Mouse (Mus musculus): ENCODE measurements around the gene Insyn1.

The Insyn1 gene

GRCm38 (mm10) chr9:58487076-58487475, 1.3 kb upstream of the Insyn1 start:
- DNase-seq (ENCODE audit: low spot score), result no peak

DNA sequence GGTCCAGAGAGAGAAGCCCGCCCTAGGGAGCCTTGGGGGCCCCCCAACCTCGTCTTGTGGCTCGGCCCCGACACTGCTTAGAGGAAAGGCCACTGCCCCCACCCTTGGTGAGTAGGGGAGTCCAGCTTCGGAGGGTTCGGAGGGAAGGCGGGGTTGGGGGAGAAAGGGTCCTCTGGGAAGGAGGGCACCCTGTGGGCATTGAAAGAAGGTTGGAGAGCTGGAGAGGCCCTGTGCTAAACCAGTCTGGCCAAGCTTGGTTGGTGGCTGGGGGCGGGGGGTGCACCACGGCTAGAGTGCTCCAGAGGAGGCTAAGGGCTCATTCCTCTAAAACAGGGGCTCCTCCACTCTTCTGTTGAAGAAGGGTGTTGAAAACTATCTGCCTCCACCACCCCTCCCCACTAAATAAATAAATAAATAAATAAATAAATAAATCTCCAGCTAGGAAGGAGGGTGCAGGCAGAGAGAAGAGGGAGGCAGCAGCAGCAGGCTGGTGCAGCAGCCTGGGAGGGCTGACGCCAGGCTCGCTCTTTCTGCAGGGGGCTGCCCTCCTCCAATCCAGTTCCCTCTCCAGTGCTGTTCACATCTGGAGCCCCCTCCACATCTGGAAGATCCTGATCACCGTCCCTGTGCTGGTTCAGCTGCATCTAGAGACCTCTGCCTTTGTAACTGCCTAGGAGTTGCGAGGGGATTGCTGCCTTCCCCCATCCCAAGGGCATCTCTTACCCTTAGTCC, 896 bp downstream of the Insyn1 start:
- peak; percentile 54 for DNase-seq (ENCODE audit: low spot score)

DNA sequence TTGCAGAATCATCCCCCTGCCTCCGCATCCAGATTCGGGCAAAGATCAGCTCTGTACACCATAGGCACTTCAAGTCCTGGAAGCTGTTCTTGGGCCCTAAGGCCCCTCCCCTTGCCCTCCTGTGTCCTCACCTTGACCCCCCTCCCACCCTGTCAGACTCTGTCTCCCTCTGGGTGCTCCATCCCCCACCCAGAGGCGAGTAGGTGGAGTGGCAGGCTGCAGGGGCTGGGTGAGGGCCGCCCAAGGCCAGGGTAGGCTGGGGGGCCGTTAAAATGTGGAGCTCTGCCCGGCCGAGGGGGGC, 1.4 kb downstream of the Insyn1 start:
- DNase-seq (ENCODE audit: low spot score), result no peak

GRCm38 (mm10) chr9:58490391-58490790, 2.0 kb downstream of the Insyn1 start:
- no peak for DNase-seq (ENCODE audit: low spot score)

- DNase-seq (ENCODE audit: low spot score), result no peak
These were observed 6.6 kb downstream of the Insyn1 start for GRCm38 (mm10) chr9:58495035-58495434.

DNA sequence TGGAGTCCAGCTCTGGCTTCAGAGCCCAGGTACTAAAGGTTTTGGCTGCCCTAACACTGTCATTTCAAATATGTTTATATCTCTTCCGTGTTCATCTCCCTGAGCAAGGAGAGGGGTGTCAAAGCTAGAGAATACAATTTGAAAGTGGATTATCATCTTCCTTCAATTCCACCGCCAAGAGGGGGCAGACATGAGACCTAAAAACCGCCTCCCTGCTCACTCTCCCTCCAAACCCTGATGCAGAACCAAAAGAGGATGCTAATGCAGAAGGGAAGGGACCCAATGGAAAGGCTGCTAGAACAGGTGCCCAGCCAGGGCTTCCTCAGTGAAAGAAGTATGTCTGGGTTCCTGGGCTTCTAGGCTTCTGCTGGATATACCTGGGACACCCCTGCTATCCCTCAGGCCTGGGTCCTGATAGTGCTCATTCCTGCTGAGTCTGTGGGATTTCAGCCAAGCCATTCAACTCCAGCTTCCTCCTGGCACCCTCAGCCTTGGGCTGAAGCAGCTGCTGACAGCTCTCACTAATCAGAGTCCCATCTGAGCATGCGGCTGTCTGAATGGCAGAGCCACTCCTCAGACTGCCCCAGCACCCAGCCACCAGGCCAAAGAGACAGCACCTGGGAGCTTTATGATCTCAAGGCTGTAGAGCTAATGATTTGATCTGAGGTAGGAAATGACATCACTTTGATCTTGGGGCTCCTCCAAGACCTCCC, 8.2 kb downstream of the Insyn1 start:
- no peak for DNase-seq (ENCODE audit: low spot score)

DNA sequence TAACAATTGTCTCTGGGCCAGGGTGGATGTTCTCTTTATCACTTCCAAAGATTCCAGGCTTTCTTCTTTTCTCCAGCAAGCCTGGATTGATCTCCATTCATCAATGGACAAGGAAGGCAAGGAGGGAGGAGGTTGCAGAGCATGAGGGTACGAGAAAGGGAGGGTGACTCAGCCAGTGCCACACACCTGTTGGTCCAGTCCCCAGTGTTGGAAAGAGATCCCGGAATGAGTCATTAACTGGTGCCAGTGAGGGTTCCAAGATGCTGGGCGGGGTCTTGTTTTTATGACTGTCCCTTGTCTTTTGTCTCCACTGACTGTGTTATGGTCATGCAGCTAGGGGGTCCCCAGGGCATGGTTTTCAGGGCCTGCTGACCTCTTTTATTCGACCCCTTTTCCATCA, 9.5 kb downstream of the Insyn1 start:
- no peak for DNase-seq (ENCODE audit: low spot score)

DNA sequence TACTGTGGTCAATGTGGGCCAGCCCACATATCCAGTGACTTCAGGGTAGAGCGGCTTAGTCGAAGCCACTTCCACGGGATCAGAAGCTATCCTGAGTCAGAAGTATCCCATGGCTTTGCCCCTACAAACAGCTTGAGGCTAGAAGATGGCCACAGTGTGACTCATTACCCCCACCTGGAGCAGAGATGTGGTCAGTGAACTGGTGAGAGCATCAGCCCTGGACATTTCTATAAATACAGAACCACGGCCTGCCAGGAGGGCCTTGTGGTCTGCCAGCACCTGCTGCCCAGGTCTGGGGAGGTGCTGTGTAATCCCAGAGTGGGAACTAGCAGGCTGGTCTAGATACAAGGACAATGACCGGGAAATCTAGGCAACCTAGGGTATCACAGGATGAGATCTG, 12.5 kb downstream of the Insyn1 start:
- DNase-seq (ENCODE audit: low spot score), result no peak

GRCm38 (mm10) chr9:58507216-58508005, 19.0 kb downstream of the Insyn1 start:
- DNase-seq (ENCODE audit: low spot score), result no peak

GRCm38 (mm10) chr9:58510452-58510851, 22.0 kb downstream of the Insyn1 start:
- no peak for DNase-seq (ENCODE audit: low spot score)

GRCm38 (mm10) chr9:58513749-58514148, 25.3 kb downstream of the Insyn1 start:
- DNase-seq (ENCODE audit: low spot score), result no peak

GRCm38 (mm10) chr9:58516480-58516879, 28.1 kb downstream of the Insyn1 start:
- no peak for DNase-seq (ENCODE audit: low spot score)

GRCm38 (mm10) chr9:58517866-58518750, 29.7 kb downstream of the Insyn1 start:
- no peak for DNase-seq (ENCODE audit: low spot score)

- no peak for DNase-seq (ENCODE audit: low spot score)
These were observed 31.6 kb downstream of the Insyn1 start for GRCm38 (mm10) chr9:58519953-58520352.

DNA sequence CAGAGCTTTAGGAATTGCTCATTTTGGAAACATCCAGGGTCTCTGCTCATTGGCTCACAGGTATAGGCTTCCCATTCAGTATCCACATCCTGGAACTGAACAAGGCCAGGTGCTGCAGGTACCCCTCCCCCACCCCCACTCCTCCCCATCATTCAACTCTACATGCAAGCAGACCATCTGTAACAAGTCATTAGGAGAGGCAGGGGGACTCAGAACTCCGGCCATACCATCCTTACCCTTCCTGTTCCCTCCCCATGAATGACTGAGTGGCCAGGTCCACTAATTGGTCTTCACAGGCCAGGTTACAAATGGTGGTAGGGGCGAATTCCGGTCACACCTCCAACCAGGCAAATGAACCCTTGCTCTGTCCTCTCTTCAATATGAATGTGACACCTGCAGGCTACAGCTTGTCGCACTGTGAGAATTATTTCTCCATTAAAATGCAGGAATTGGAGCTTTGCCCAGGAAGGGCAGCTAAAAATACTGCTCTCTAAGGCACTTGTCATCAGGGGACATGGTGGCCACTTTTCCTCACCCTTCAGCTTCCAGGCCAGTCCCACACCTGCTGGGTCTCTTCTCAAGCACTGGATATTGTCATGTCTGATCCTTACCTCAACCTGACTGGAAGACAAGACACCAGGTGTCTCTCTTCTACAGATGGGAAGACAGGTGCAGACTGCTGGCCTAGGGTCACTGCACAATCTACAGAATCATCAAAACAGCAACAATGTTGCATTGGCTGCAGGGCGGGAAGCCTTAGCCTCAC, 32.6 kb downstream of the Insyn1 start:
- DNase-seq (ENCODE audit: low spot score), result no peak

DNA sequence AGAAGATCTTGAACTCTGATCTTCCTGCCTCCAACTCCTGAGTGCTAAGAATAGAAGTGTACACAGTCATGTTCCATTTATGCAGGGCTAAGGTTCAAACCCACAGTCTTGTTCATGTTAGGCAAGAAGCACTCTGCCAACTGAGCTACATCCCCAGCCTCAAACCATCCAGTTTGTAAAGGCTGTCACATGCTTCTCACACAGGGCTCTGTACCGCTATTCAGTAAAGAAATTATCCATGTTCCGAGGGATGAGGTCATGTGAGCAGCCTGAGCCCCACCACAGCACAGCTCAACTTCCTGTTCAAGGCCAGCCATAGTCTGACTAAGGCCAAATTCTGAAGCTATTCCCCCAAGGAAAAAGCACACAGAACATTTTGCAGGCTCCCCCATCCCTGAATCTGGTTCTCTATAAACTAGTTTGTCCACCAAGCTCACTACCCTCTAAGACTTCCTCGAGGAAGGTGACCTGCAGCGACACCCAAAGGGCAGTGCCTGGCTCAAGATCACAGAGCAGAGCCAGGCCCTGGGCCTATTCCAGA, 33.5 kb downstream of the Insyn1 start:
- DNase-seq (ENCODE audit: low spot score), result no peak

DNA sequence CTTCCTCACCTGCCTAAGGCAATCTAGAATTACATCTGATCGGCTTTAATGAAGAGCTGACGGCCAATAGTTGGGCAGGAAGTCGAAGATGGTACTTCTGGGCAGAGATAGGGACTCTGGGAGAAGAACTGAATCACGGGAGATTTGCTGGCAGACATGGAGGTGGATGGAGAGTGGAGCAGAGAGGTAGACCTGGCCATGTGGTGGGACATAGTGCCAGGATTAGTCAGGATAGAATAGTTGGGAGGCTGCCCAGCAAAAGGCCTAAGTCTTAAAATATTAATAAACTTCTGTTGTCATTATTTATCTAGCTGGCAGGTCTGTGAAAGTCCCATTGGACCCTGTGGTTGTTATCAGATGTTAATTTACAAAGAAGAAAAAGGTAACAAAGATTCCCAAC, 36.7 kb downstream of the Insyn1 start:
- no peak for DNase-seq (ENCODE audit: low spot score)

GRCm38 (mm10) chr9:58527841-58528240, 39.4 kb downstream of the Insyn1 start:
- no peak for DNase-seq (ENCODE audit: low spot score)

- no peak for DNase-seq (ENCODE audit: low spot score)
These were observed 42.0 kb downstream of the Insyn1 start for GRCm38 (mm10) chr9:58530407-58530806.

GRCm38 (mm10) chr9:58532236-58532635, 43.8 kb downstream of the Insyn1 start:
- no peak for DNase-seq (ENCODE audit: low spot score)

DNA sequence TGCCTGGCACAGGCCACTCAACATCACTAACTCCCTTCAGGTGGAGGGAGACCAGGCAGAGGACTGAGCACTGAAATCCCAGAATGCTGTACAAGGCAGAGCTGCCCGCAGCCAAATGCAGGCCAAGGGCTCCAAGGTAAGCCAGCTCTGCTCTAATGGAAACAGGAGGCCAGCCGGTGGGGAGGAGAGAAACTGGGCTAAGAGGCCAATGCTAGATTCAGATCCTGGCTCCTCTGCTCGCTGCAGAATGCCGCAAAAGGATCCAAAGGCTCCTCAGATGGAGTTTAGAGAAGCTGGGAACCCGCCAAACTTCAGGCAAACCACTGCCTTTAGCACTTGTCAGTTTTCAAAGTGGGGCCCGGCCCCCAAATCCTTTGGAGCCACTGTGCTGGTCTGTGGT, 44.9 kb downstream of the Insyn1 start:
- no peak for DNase-seq (ENCODE audit: low spot score)

Measured in testis, postnatal 10 days (tissue).